In genomic region chr2:119112438-119113112, GRCm38 (mm10) we compare ENCODE assay signal across 8 mouse cellular contexts. TPM values are rescaled to one million over a fixed set of nuclear protein-coding genes. Genes with fewer than 3 reads are reported as not detected.
DNase-seq lines count a peak whose midpoint lies in the region; ATAC-seq and TF ChIP-seq lines count a peak whose summit lies in the region.

Rad51 (plus strand) TSS chr2:119112793.

- 1% methylated on average over 51 of the region's 51 CpGs for WGBS in hindbrain, embryonic 13.5 days

- peaks cover 13% of the 10 kb centered on the region for H3K4me1 ChIP-seq in hindbrain, embryonic 13.5 days (replicated peaks)

- no peaks in the 10 kb centered on the region for H3K27me3 ChIP-seq in Patski
- H3K27me3 ChIP-seq in hindbrain, embryonic 13.5 days, result no peaks in the 10 kb centered on the region

- H3K9ac ChIP-seq in hindbrain, embryonic 13.5 days, result peak within 1 kb of the TSS; percentile 71

- 0 out of 2 replicates have a peak, but pooled peaks cover 2% of the 10 kb centered on the region for H3K36me3 ChIP-seq in hindbrain, embryonic 13.5 days

- peak within 1 kb of the TSS; percentile 62 for H3K4me3 ChIP-seq in hindbrain, embryonic 13.5 days

- ATAC-seq in Patski, result peak; percentile 76
- ATAC-seq in hindbrain, embryonic 13.5 days (ENCODE audit: low FRiP score), result peak; percentile 96

- peak; percentile 75 for DNase-seq in Patski (ENCODE audit: low read depth, low spot score)
- DNase-seq in cerebellum, postnatal 14 days, result peak; percentile 89 to 90
- DNase-seq in frontal cortex, postnatal 14 days (ENCODE audit: low spot score in 2 of 2), result peak; percentile 77 to 81
- DNase-seq in layer of hippocampus, postnatal 25 days (ENCODE audit: extremely low spot score in 1 of 2, low spot score in 1 of 2), result peak; percentile 68 to 86
- DNase-seq in lung, postnatal 25 days (ENCODE audit: low spot score), result peak; percentile 86
- DNase-seq in retina, embryonic 14.5 days (ENCODE audit: low spot score), result peak; percentile 88
- peak; percentile 85 for DNase-seq in thymus, postnatal 4 days

- H3K27ac ChIP-seq in hindbrain, embryonic 13.5 days, result peak within 1 kb of the TSS; percentile 86

- no peaks in the 10 kb centered on the region for H3K9me3 ChIP-seq in hindbrain, embryonic 13.5 days

- no peak for TF ChIP-seq CTCF in Patski (IDR thresholded peaks at IDR 0.05)

- CTCF ChIA-PET in Patski (lab: Charles Lee), result no interaction called here

- in situ Hi-C loops in Patski (cut with MboI; ENCODE audit: low pct_unique_long_range_greater_than_20kb), result no loop called here

- POLR2A ChIA-PET in Patski (lab: Charles Lee), result no interaction called here

- H3K4me2 ChIP-seq in hindbrain, embryonic 13.5 days, result peak within 1 kb of the TSS; percentile 98

RNA-seq across cellular contexts. Expression of gene Rad51, which starts in this region (rescaled TPM):
- polyA plus RNA-seq in Patski (2021), result 24.6 TPM
- 12.6 and 12.8 TPM in 2 replicates for polyA plus RNA-seq in hindbrain, embryonic 13.5 days (2015; fragmentation: Nextera tagmentation; extraction: Ambion mirVana)
- 1 to 10 TPM in 1 of 2 experiments, under 1 TPM in 1; 0.99 to 1.2 TPM for total RNA-seq in layer of hippocampus, postnatal 25 days (2021)

Comparison
In these comparisons a context has a peak if more than half of its experiments do, and no peak if none do; other contexts are left out.
1. Peak in every context shown above with its lines: DNase-seq, ATAC-seq, H3K4me3 ChIP-seq and H3K27ac ChIP-seq.